Mouse (Mus musculus): ENCODE data around the gene Rps11.

Gene Rps11

GRCm38 (mm10) chr7:45090251-45090977 is 33.8 kb downstream of the Rps11 start:
- no peak for DNase-seq (ENCODE audit: extremely low read depth, low read depth, low spot score)

- no peak for DNase-seq (ENCODE audit: extremely low read depth, low read depth, low spot score)
Measured at GRCm38 (mm10) chr7:45088597-45088996, 35.6 kb downstream of the Rps11 start.

GRCm38 (mm10) chr7:45086084-45086483 is 38.2 kb downstream of the Rps11 start:
- no peak for DNase-seq (ENCODE audit: extremely low read depth, low read depth, low spot score)

- DNase-seq (ENCODE audit: extremely low read depth, low read depth, low spot score), result no peak
Measured at GRCm38 (mm10) chr7:45083300-45083890, 40.8 kb downstream of the Rps11 start.

GRCm38 (mm10) chr7:45082401-45083299 is 41.6 kb downstream of the Rps11 start:
- no peak for DNase-seq (ENCODE audit: extremely low read depth, low read depth, low spot score)

- no peak for DNase-seq (ENCODE audit: extremely low read depth, low read depth, low spot score)
Measured at GRCm38 (mm10) chr7:45081016-45081415, 43.2 kb downstream of the Rps11 start.

- DNase-seq (ENCODE audit: extremely low read depth, low read depth, low spot score), result no peak
Measured at GRCm38 (mm10) chr7:45079856-45080255, 44.4 kb downstream of the Rps11 start.

- no peak for DNase-seq (ENCODE audit: extremely low read depth, low read depth, low spot score)
Measured at GRCm38 (mm10) chr7:45078513-45078912, 45.7 kb downstream of the Rps11 start.

GRCm38 (mm10) chr7:45077829-45078228 is 46.4 kb downstream of the Rps11 start:
- no peak for DNase-seq (ENCODE audit: extremely low read depth, low read depth, low spot score)

GRCm38 (mm10) chr7:45077322-45077721 is 46.9 kb downstream of the Rps11 start:
- DNase-seq (ENCODE audit: extremely low read depth, low read depth, low spot score), result no peak

- DNase-seq (ENCODE audit: extremely low read depth, low read depth, low spot score), result no peak
Measured at GRCm38 (mm10) chr7:45076501-45076900, 47.7 kb downstream of the Rps11 start.

GRCm38 (mm10) chr7:45075405-45075804 is 48.8 kb downstream of the Rps11 start:
- no peak for DNase-seq (ENCODE audit: extremely low read depth, low read depth, low spot score)

GRCm38 (mm10) chr7:45073949-45074348 is 50.3 kb downstream of the Rps11 start:
- no peak for DNase-seq (ENCODE audit: extremely low read depth, low read depth, low spot score)

- no peak for DNase-seq (ENCODE audit: extremely low read depth, low read depth, low spot score)
Measured at GRCm38 (mm10) chr7:45073171-45073707, 51.0 kb downstream of the Rps11 start.
